Mouse (Mus musculus) embryonic stem cell, embryonic (primary cell): ENCODE data around the gene Perm1.

Experiments used
- CTCF ChIA-PET, 4 experiments: fragments of 300-600 bp in 2 of 4; fragments of 350-600 bp in 2 of 4; sonication (Branson Sonifier 250); formaldehyde crosslinking; loops; one replicate each; lab custom pipeline; 2022; ENCODE audit warnings: inconsistent platforms in 2 of 4; lab: Charles Lee
- POLR2A ChIA-PET, 4 experiments: fragments of 300-600 bp in 2 of 4; fragments of 350-600 bp in 2 of 4; sonication (Branson Sonifier 250); formaldehyde crosslinking; loops; one replicate each; lab custom pipeline; 2022; ENCODE audit warnings: antibody characterized with exemption in 4 of 4, inconsistent platforms in 1 of 4; lab: Charles Lee

The Perm1 gene

GRCm38 (mm10) chr4:156219936-156220335, 4.3 kb downstream of the Perm1 start:
- ChIA-PET CTCF (no interaction called here), POLR2A (no interaction called here)

- POLR2A ChIA-PET = interaction anchor here in 1 of 4 experiments (1.1 kb wide), 1 partner anchor 42 kb away, joined by 4 read pairs; no protein-coding TSS in a partner anchor
Measured at GRCm38 (mm10) chr4:156224276-156224675, 8.6 kb downstream of the Perm1 start.

GRCm38 (mm10) chr4:156227752-156228392, 12.2 kb downstream of the Perm1 start:
- ChIA-PET POLR2A (interaction anchor here in 3 of 4 experiments (0.5 to 2.0 kb wide), 17 partner anchors 9 to 188 kb away, joined by 3 to 8 read pairs (median 4); partner anchors contain the start of gene AW011738 (in 1 of the 3)), CTCF (no interaction called here)

More at GRCm38 (mm10) chr4:156224276-156224675, 8.6 kb downstream of the Perm1 start:
- CTCF ChIA-PET = no interaction called here

- ChIA-PET CTCF (no interaction called here), POLR2A (interaction anchor here in 3 of 4 experiments (0.6 to 2.0 kb wide), 15 partner anchors 9 to 119 kb away, joined by 3 to 8 read pairs (median 4); partner anchors contain the start of genes 9430015G10Rik (in 1 of the 3) and AW011738 (in 1 of the 3))
Measured at GRCm38 (mm10) chr4:156228393-156229024, 12.8 kb downstream of the Perm1 start.

GRCm38 (mm10) chr4:156234021-156234501, 18.4 kb downstream of the Perm1 start:
- POLR2A ChIA-PET = interaction anchor here (1.0 to 9.3 kb wide), 8 partner anchors 10 to 175 kb away, joined by 3 to 148 read pairs (median 5); partner anchors contain the start of genes 9430015G10Rik (in 1 of the 4), Samd11 (in 1 of the 4) and Ttll10 (in 1 of the 4)
- CTCF ChIA-PET = interaction anchor here in 2 of 4 experiments (0.6 to 1.5 kb wide), 3 partner anchors 26 to 1652 kb away, joined by 3 read pairs; no protein-coding TSS in a partner anchor

- ChIA-PET POLR2A (interaction anchor here (0.6 to 9.3 kb wide), 31 partner anchors 9 to 402 kb away, joined by 3 to 148 read pairs (median 5); partner anchors contain the start of genes 9430015G10Rik (in 2 of the 4), Agrn (in 2 of the 4), Samd11 (in 1 of the 4) and Ttll10 (in 1 of the 4)), CTCF (interaction anchor here in 2 of 4 experiments (0.6 to 1.5 kb wide), 3 partner anchors 27 to 1653 kb away, joined by 3 read pairs; no protein-coding TSS in a partner anchor)
Measured at GRCm38 (mm10) chr4:156234701-156235213, 19.1 kb downstream of the Perm1 start, which contains the start of gene Plekhn1. Gene Plekhn1 (minus strand): TSS chr4:156234857.

GRCm38 (mm10) chr4:156235360-156235770, 19.7 kb downstream of the Perm1 start:
- ChIA-PET POLR2A (interaction anchor here (0.6 to 9.3 kb wide), 53 partner anchors 9 to 402 kb away, joined by 3 to 148 read pairs (median 5); partner anchors contain the start of genes 9430015G10Rik (in 3 of the 4), AW011738 (in 2 of the 4), Agrn (in 2 of the 4) and Isg15 (in 1 of the 4)), CTCF (interaction anchor here in 2 of 4 experiments (0.7 kb wide), 2 partner anchors 124 to 128 kb away, joined by 3 read pairs; no protein-coding TSS in a partner anchor)

GRCm38 (mm10) chr4:156235808-156236533, 20.3 kb downstream of the Perm1 start, which contains the start of gene Noc2l:
Gene Noc2l (plus strand): TSS chr4:156236010.
- POLR2A ChIA-PET = interaction anchor here (0.6 to 9.3 kb wide), 56 partner anchors 9 to 403 kb away, joined by 3 to 148 read pairs (median 4); partner anchors contain the start of genes 9430015G10Rik (in 3 of the 4), AW011738 (in 2 of the 4), Agrn (in 1 of the 4) and C1qtnf12 (in 1 of the 4)

GRCm38 (mm10) chr4:156236651-156237447, 21.2 kb downstream of the Perm1 start:
- POLR2A ChIA-PET = interaction anchor here (0.7 to 9.3 kb wide), 36 partner anchors 8 to 350 kb away, joined by 3 to 148 read pairs (median 6); partner anchors contain the start of genes 9430015G10Rik (in 2 of the 4), AW011738 (in 2 of the 4), C1qtnf12 (in 1 of the 4) and Isg15 (in 1 of the 4)
- CTCF ChIA-PET = interaction anchor here in 1 of 4 experiments (1.0 kb wide), 1 partner anchor 12 kb away, joined by 3 read pairs; no protein-coding TSS in a partner anchor

More at GRCm38 (mm10) chr4:156235808-156236533, 20.3 kb downstream of the Perm1 start, which contains the start of gene Noc2l:
- CTCF ChIA-PET = interaction anchor here in 2 of 4 experiments (0.7 kb wide), 2 partner anchors 125 to 128 kb away, joined by 3 read pairs; no protein-coding TSS in a partner anchor

GRCm38 (mm10) chr4:156249567-156249966, 33.9 kb downstream of the Perm1 start:
- POLR2A ChIA-PET = interaction anchor here in 3 of 4 experiments (0.7 to 10.3 kb wide), 10 partner anchors 12 to 701 kb away, joined by 3 to 148 read pairs (median 4); partner anchors contain the start of genes Noc2l (in 2 of the 3), 9430015G10Rik (in 1 of the 3) and Plekhn1 (in 1 of the 3)
- CTCF ChIA-PET = interaction anchor here in 1 of 4 experiments (1.0 kb wide), 1 partner anchor 13 kb away, joined by 3 read pairs; no protein-coding TSS in a partner anchor

GRCm38 (mm10) chr4:156251081-156251480, 35.4 kb downstream of the Perm1 start:
- ChIA-PET POLR2A (interaction anchor here in 2 of 4 experiments (1.0 to 10.3 kb wide), 6 partner anchors 10 to 59 kb away, joined by 3 to 148 read pairs (median 4); partner anchors contain the start of genes Noc2l (in 2 of the 2), Agrn (in 1 of the 2) and Plekhn1 (in 1 of the 2)), CTCF (no interaction called here)

- CTCF ChIA-PET = no interaction called here
- POLR2A ChIA-PET = interaction anchor here in 2 of 4 experiments (1.2 to 10.3 kb wide), 3 partner anchors 14 to 60 kb away, joined by 4 to 148 read pairs (median 6); partner anchors contain the start of genes Noc2l (in 1 of the 2) and Plekhn1 (in 1 of the 2)
Measured at GRCm38 (mm10) chr4:156252140-156252539, 36.5 kb downstream of the Perm1 start.

GRCm38 (mm10) chr4:156252619-156253018, 37.0 kb downstream of the Perm1 start:
- POLR2A ChIA-PET = interaction anchor here in 1 of 4 experiments (1.4 to 10.3 kb wide), 2 partner anchors 15 to 35 kb away, joined by 6 to 148 read pairs; partner anchors contain the start of genes Noc2l and Plekhn1
- CTCF ChIA-PET = no interaction called here

- ChIA-PET CTCF (no interaction called here), POLR2A (interaction anchor here in 1 of 4 experiments (1.4 to 10.3 kb wide), 2 partner anchors 15 to 36 kb away, joined by 6 to 148 read pairs; partner anchors contain the start of genes Noc2l and Plekhn1)
Measured at GRCm38 (mm10) chr4:156253043-156253442, 37.4 kb downstream of the Perm1 start.

GRCm38 (mm10) chr4:156254361-156255077, 38.9 kb downstream of the Perm1 start:
- ChIA-PET CTCF (interaction anchor here in 1 of 4 experiments (0.6 kb wide), 1 partner anchor 16 kb away, joined by 3 read pairs; no protein-coding TSS in a partner anchor), POLR2A (interaction anchor here in 2 of 4 experiments (0.6 to 2.5 kb wide), 6 partner anchors 9 to 990 kb away, joined by 3 to 12 read pairs (median 4); partner anchors contain the start of genes Noc2l (in 1 of the 2) and Plekhn1 (in 1 of the 2))
